7 mouse cellular contexts compared by ENCODE assay signal in genomic region chr8:95165923-95166322, GRCm38 (mm10). TPM values are rescaled to one million over a fixed set of nuclear protein-coding genes. Genes with fewer than 3 reads are reported as not detected.
DNase-seq lines count a peak whose midpoint lies in the region; ATAC-seq and TF ChIP-seq lines count a peak whose summit lies in the region.

No protein-coding gene starts in this region.

- no peak overlapping the region for H3K27ac ChIP-seq in left cerebral cortex, adult 2 months
- no peak overlapping the region for H3K27ac ChIP-seq in intestine, embryonic 16.5 days (ENCODE audit: low read length)

- 76% methylated on average over 11 of the region's 11 CpGs for WGBS in intestine, embryonic 16.5 days

- TF ChIP-seq CTCF in left cerebral cortex, adult 2 months (IDR thresholded peaks at IDR 0.05), result no peak

- H3K4me1 ChIP-seq in intestine, embryonic 16.5 days (ENCODE audit: control insufficient read depth, insufficient read depth, low read length), result no peaks in the 10 kb centered on the region

- intact Hi-C loops in left cerebral cortex, adult 2 months (cut with DNase I), result no loop called here

- H3K4me3 ChIP-seq in left cerebral cortex, adult 2 months, result no peak overlapping the region
- no peak overlapping the region for H3K4me3 ChIP-seq in intestine, embryonic 16.5 days (ENCODE audit: low read length)

- DNase-seq in left cerebral cortex, adult 2 months (ENCODE audit: extremely low spot score in 1 of 2, low spot score in 2 of 2), result peak; percentile 25 to 44
- DNase-seq in left cerebral cortex, adult 11 months (ENCODE audit: low spot score), result no peak
- DNase-seq in brain, adult 2 months (ENCODE audit: low read depth, low spot score), result peak; percentile 49
- peak; percentile 44 to 59 for DNase-seq in frontal cortex, postnatal 10 days (ENCODE audit: low spot score in 2 of 2)
- DNase-seq in layer of hippocampus, postnatal 14 days (ENCODE audit: low spot score in 2 of 2), result peak; percentile 41 to 78

- no peaks in the 10 kb centered on the region for H3K36me3 ChIP-seq in intestine, embryonic 16.5 days (ENCODE audit: control insufficient read depth, insufficient read depth, low read length)

- no peak for ATAC-seq in intestine, embryonic 16.5 days
- no peak for ATAC-seq in CD4-positive, CD25-positive, alpha-beta regulatory T cell, adult 4 months

- no peaks in the 10 kb centered on the region for H3K9me3 ChIP-seq in intestine, embryonic 16.5 days (ENCODE audit: control insufficient read depth, low read length)

- no peaks in the 10 kb centered on the region for H3K27me3 ChIP-seq in intestine, embryonic 16.5 days (replicated peaks; ENCODE audit: control insufficient read depth, insufficient read depth, low read length)

- H3K9ac ChIP-seq in intestine, embryonic 16.5 days (ENCODE audit: low read depth, low read length), result no peak overlapping the region

- no peak overlapping the region for H3K4me2 ChIP-seq in intestine, embryonic 16.5 days (ENCODE audit: low read depth, low read length)

RNA-seq across cellular contexts. Expression of gene Kifc3, which starts 36.7 kb away (rescaled TPM):
- total RNA-seq in left cerebral cortex, adult 2 months (2021), result 10 to 100 TPM; 58.4 to 61.5 TPM
- 10 to 100 TPM; 59.0 to 60.2 TPM for total RNA-seq in layer of hippocampus, postnatal 14 days (2021)
- polyA plus RNA-seq in intestine, embryonic 16.5 days (2015; fragmentation: Nextera tagmentation; extraction: Ambion mirVana), result 23.4 and 30.9 TPM in 2 replicates
- polyA plus RNA-seq in CD4-positive, CD25-positive, alpha-beta regulatory T cell, adult 4 months (2017; shearing (Covaris generic)), result not detected
